Mouse (Mus musculus) thymus, adult 2 months (tissue): Measurements from ENCODE around the gene Hnrnpu. TPM values are rescaled to one million over a fixed set of nuclear protein-coding genes. Genes with fewer than 3 reads are reported as not detected.

Source experiments
- DNase-seq: peaks from one replicate; pipeline ENCODE4 v3.0.0; 2021
- H3K27ac ChIP-seq: fragments of 200-500 bp; 2 replicates; pipeline ENCODE4 v1.5.1; 2012; ENCODE audit warnings: low read length, control low read depth; ENCODE audit not compliant: control insufficient read depth, insufficient read depth
- H3K27me3 ChIP-seq: fragments of 200-500 bp; 2 replicates; pipeline ENCODE4 v1.6.1; 2012; ENCODE audit warnings: mild to moderate bottlenecking, low read length, moderate library complexity, mixed read lengths; ENCODE audit not compliant: control insufficient read depth, insufficient read depth
- H3K36me3 ChIP-seq: fragments of 200-500 bp; 2 replicates; pipeline ENCODE4 v1.6.1; 2012; ENCODE audit warnings: mild to moderate bottlenecking, low read length, moderate library complexity; ENCODE audit not compliant: control insufficient read depth, insufficient read depth
- H3K4me1 ChIP-seq: fragments of 200-500 bp; replicated peaks from 2 replicates; pipeline ENCODE4 v1.6.1; 2012; ENCODE audit warnings: low read length; ENCODE audit not compliant: control insufficient read depth, insufficient read depth
- H3K4me3 ChIP-seq: fragments of 200-500 bp; 2 replicates; pipeline ENCODE4 v1.5.1; 2012; ENCODE audit warnings: mild to moderate bottlenecking, low read length, control low read depth, moderate library complexity; ENCODE audit not compliant: control insufficient read depth, insufficient read depth
- CTCF ChIP-seq: fragments of 200-500 bp; IDR thresholded peaks from 2 replicates; pipeline ENCODE4 v1.5.1; 2012; ENCODE audit warnings: mild to moderate bottlenecking, control low read depth, low read length, moderate library complexity, borderline replicate concordance; ENCODE audit not compliant: control insufficient read depth, poor library complexity, insufficient read depth; ENCODE audit errors: extremely low read depth
- POLR2A ChIP-seq: fragments of 200-500 bp; IDR thresholded peaks from 2 replicates; pipeline ENCODE4 v1.6.1; 2012; ENCODE audit warnings: mild to moderate bottlenecking, low read length, control low read depth, moderate library complexity; ENCODE audit not compliant: control insufficient read depth, poor library complexity, insufficient read depth; ENCODE audit errors: extremely low read depth
- WGBS: fragments of 180-500 bp; shearing (Covaris S2); methylation state at CpG from one replicate; pipeline ENCODE4 v1.1.7; 2018; 5-methylcytosine and 5-hydroxymethylcytosine counted together
- polyA plus RNA-seq: library from polyadenylated mRNA; depleted of rRNA; stranded (reverse); fragments of >200 nt; gene quantifications from 2 replicates; pipeline ENCODE4 v1.2.3, GENCODE M21; 2012

The Hnrnpu gene
- polyA plus RNA-seq, 1 experiment = 112 TPM

- no peaks in the 10 kb centered on the region for H3K4me1 ChIP-seq
- no peak overlapping the region for H3K27ac ChIP-seq
- no peak for TF ChIP-seq CTCF
- TF ChIP-seq POLR2A = no peak
- WGBS = 81% methylated on average over 4 of the region's 4 CpGs
- no peaks in the 10 kb centered on the region for H3K27me3 ChIP-seq
- H3K4me3 ChIP-seq = no peak overlapping the region
- peaks cover 58% of the 10 kb centered on the region for H3K36me3 ChIP-seq
- DNase-seq = no peak
Measured at GRCm38 (mm10) chr1:178321730-178322357, 15.8 kb downstream of the Hnrnpu start.

- Histone ChIP-seq H3K4me3 (no peak overlapping the region), H3K4me1 (no peaks in the 10 kb centered on the region), H3K36me3 (peaks cover 50% of the 10 kb centered on the region), H3K27me3 (no peaks in the 10 kb centered on the region), H3K27ac (no peak overlapping the region)
- 43% methylated on average over 5 of the region's 5 CpGs for WGBS
- no peak for DNase-seq
- TF ChIP-seq CTCF (no peak), POLR2A (no peak)
Measured at GRCm38 (mm10) chr1:178320723-178321590, 16.6 kb downstream of the Hnrnpu start.

GRCm38 (mm10) chr1:178320038-178320722 lies 17.4 kb downstream of the Hnrnpu start:
- WGBS = 22% methylated on average over 8 of the region's 8 CpGs
- Histone ChIP-seq H3K27me3 (no peaks in the 10 kb centered on the region), H3K27ac (no peak overlapping the region), H3K36me3 (peaks cover 42% of the 10 kb centered on the region), H3K4me1 (no peaks in the 10 kb centered on the region), H3K4me3 (no peak overlapping the region)
- DNase-seq = no peak
- TF ChIP-seq POLR2A (no peak), CTCF (no peak)

GRCm38 (mm10) chr1:178319295-178320037 lies 18.1 kb downstream of the Hnrnpu start:
- H3K4me1 ChIP-seq = no peaks in the 10 kb centered on the region
- peak overlapping the region; percentile 72 for H3K4me3 ChIP-seq
- no peak for DNase-seq
- H3K36me3 ChIP-seq = peaks cover 35% of the 10 kb centered on the region
- peak overlapping the region; percentile 77 for H3K27ac ChIP-seq
- H3K27me3 ChIP-seq = no peaks in the 10 kb centered on the region
- no peak for TF ChIP-seq CTCF
- no peak for TF ChIP-seq POLR2A
- WGBS = under 1% methylated on average over 12 of the region's 12 CpGs

- no peaks in the 10 kb centered on the region for H3K27me3 ChIP-seq
- TF ChIP-seq CTCF (peak; percentile 50; the same call in 1 of the 2 replicates), POLR2A (peak; percentile 80)
- peak; percentile 97 for DNase-seq
- WGBS = under 1% methylated on average over 83 of the region's 83 CpGs
- H3K4me3 ChIP-seq = peak within 1 kb of the TSS; percentile 72
- peak within 1 kb of the TSS; percentile 91 for H3K27ac ChIP-seq
- H3K36me3 ChIP-seq = peaks cover 30% of the 10 kb centered on the region
- H3K4me1 ChIP-seq = no peaks in the 10 kb centered on the region
Measured at GRCm38 (mm10) chr1:178318389-178319184, 19.0 kb downstream of the Hnrnpu start, which contains the start of gene Cox20. Cox20 (plus strand) TSS chr1:178319130.
